Mouse (Mus musculus): ENCODE measurements around the gene Cd163l1.

Cd163l1 gene

GRCm38 (mm10) chr7:140217967-140218366, at the start of gene Cd163l1:
Gene Cd163l1, plus strand, starts transcription at chr7:140218267.
- no peak for DNase-seq (ENCODE audit: low read depth)

- no peak for DNase-seq (ENCODE audit: low read depth)
Observed at GRCm38 (mm10) chr7:140169386-140169785, 48.7 kb upstream of the Cd163l1 start.

GRCm38 (mm10) chr7:140170863-140171262, 47.2 kb upstream of the Cd163l1 start:
- no peak for DNase-seq (ENCODE audit: low read depth)

GRCm38 (mm10) chr7:140172936-140173335, 45.1 kb upstream of the Cd163l1 start, which contains the start of gene Olfr523:
Gene Olfr523, plus strand, starts transcription at chr7:140173217.
- no peak for DNase-seq (ENCODE audit: low read depth)

GRCm38 (mm10) chr7:140179176-140179575, 38.9 kb upstream of the Cd163l1 start:
- DNase-seq (ENCODE audit: low read depth): no peak

GRCm38 (mm10) chr7:140180692-140181091, 37.4 kb upstream of the Cd163l1 start:
- no peak for DNase-seq (ENCODE audit: low read depth)

- no peak for DNase-seq (ENCODE audit: low read depth)
Observed at GRCm38 (mm10) chr7:140184206-140184605, 33.9 kb upstream of the Cd163l1 start.

GRCm38 (mm10) chr7:140186646-140187620, 31.1 kb upstream of the Cd163l1 start:
- DNase-seq (ENCODE audit: low read depth): no peak

GRCm38 (mm10) chr7:140187721-140188390, 30.2 kb upstream of the Cd163l1 start:
- no peak for DNase-seq (ENCODE audit: low read depth)

- no peak for DNase-seq (ENCODE audit: low read depth)
Observed at GRCm38 (mm10) chr7:140188391-140189328, 29.4 kb upstream of the Cd163l1 start.

- no peak for DNase-seq (ENCODE audit: low read depth)
Observed at GRCm38 (mm10) chr7:140190435-140190834, 27.6 kb upstream of the Cd163l1 start.

GRCm38 (mm10) chr7:140192445-140192844, 25.6 kb upstream of the Cd163l1 start:
- no peak for DNase-seq (ENCODE audit: low read depth)

- no peak for DNase-seq (ENCODE audit: low read depth)
Observed at GRCm38 (mm10) chr7:140192851-140193250, 25.2 kb upstream of the Cd163l1 start.

GRCm38 (mm10) chr7:140194031-140194430, 24.0 kb upstream of the Cd163l1 start:
- no peak for DNase-seq (ENCODE audit: low read depth)

GRCm38 (mm10) chr7:140196002-140196401, 22.1 kb upstream of the Cd163l1 start:
- DNase-seq (ENCODE audit: low read depth): no peak

GRCm38 (mm10) chr7:140201090-140201489, 17.0 kb upstream of the Cd163l1 start:
- DNase-seq (ENCODE audit: low read depth): no peak

- no peak for DNase-seq (ENCODE audit: low read depth)
Observed at GRCm38 (mm10) chr7:140205864-140206263, 12.2 kb upstream of the Cd163l1 start, which contains the start of gene Olfr524. Gene Olfr524, minus strand, starts transcription at chr7:140205964.

- DNase-seq (ENCODE audit: low read depth): no peak
Observed at GRCm38 (mm10) chr7:140206904-140207303, 11.2 kb upstream of the Cd163l1 start.

GRCm38 (mm10) chr7:140208153-140208552, 9.9 kb upstream of the Cd163l1 start:
- no peak for DNase-seq (ENCODE audit: low read depth)

GRCm38 (mm10) chr7:140208677-140209076, 9.4 kb upstream of the Cd163l1 start:
- no peak for DNase-seq (ENCODE audit: low read depth)

GRCm38 (mm10) chr7:140213841-140214240, 4.2 kb upstream of the Cd163l1 start:
- no peak for DNase-seq (ENCODE audit: low read depth)

- no peak for DNase-seq (ENCODE audit: low read depth)
Observed at GRCm38 (mm10) chr7:140219268-140219667, 1.2 kb downstream of the Cd163l1 start.

Measured in fibroblast of lung, adult 2 months (primary cell).